Mouse (Mus musculus) hindbrain, embryonic 12.5 days (tissue): ENCODE results near the gene 8030411F24Rik. TPM values are rescaled to one million over a fixed set of nuclear protein-coding genes. Genes with fewer than 3 reads are reported as not detected.

Experiments
- ATAC-seq: fragments of 200-750 bp; cut with Nextera tagmentation; 2 replicates; pipeline ENCODE4 v1.8.0; 2017; ENCODE audit warnings: moderate TSS enrichment; ENCODE audit not compliant: low FRiP score
- H3K27ac ChIP-seq: fragments of 300-500 bp; sonication (generic); 2 replicates; pipeline ENCODE4 v1.5.1; 2016; ENCODE audit warnings: mild to moderate bottlenecking
- H3K27me3 ChIP-seq: fragments of 300-500 bp; sonication (generic); 2 replicates; pipeline ENCODE4 v1.6.1; 2016; ENCODE audit warnings: mild to moderate bottlenecking
- H3K36me3 ChIP-seq: fragments of 300-500 bp; sonication (generic); 2 replicates; pipeline ENCODE4 v1.6.1; 2016; ENCODE audit warnings: mild to moderate bottlenecking
- H3K4me1 ChIP-seq: fragments of 300-500 bp; sonication (generic); 2 replicates; pipeline ENCODE4 v1.6.1; 2016
- H3K4me2 ChIP-seq: fragments of 300-500 bp; sonication (generic); replicated peaks from 2 replicates; pipeline ENCODE4 v1.6.1; 2016; ENCODE audit warnings: mild to moderate bottlenecking
- H3K4me3 ChIP-seq: fragments of 300-500 bp; sonication (generic); 2 replicates; pipeline ENCODE4 v1.5.1; 2016; ENCODE audit warnings: mild to moderate bottlenecking
- H3K9ac ChIP-seq: fragments of 300-500 bp; sonication (generic); 2 replicates; pipeline ENCODE4 v1.6.1; 2016; ENCODE audit warnings: mild to moderate bottlenecking, moderate library complexity
- H3K9me3 ChIP-seq: fragments of 300-500 bp; sonication (generic); replicated peaks from 2 replicates; pipeline ENCODE4 v1.6.1; 2016; ENCODE audit warnings: mild to moderate bottlenecking
- WGBS: fragments of 180-500 bp; shearing (Covaris S2); methylation state at CpG from one replicate; pipeline ENCODE4 v1.1.7; 2016; 5-methylcytosine and 5-hydroxymethylcytosine counted together
- polyA plus RNA-seq: library from polyadenylated mRNA; unstranded; fragments of >200 nt; fragmentation: Nextera tagmentation; extraction: Ambion mirVana; gene quantifications from 2 replicates; pipeline ENCODE4 v1.2.1, GENCODE M21; 2016

The 8030411F24Rik gene
- polyA plus RNA-seq, 1 experiment from 2014 or later: not detected

- Histone ChIP-seq H3K4me3 (no peak overlapping the region), H3K9ac (no peak overlapping the region), H3K27ac (no peak overlapping the region), H3K4me2 (no peak overlapping the region), H3K27me3 (no peaks in the 10 kb centered on the region), H3K4me1 (no peaks in the 10 kb centered on the region), H3K36me3 (no peaks in the 10 kb centered on the region), H3K9me3 (no peaks in the 10 kb centered on the region)
- ATAC-seq: no peak
- WGBS: 79% methylated on average over 3 of the region's 3 CpGs
Measured at GRCm38 (mm10) chr2:148801491-148801921, 19.7 kb downstream of the 8030411F24Rik start.

DNA sequence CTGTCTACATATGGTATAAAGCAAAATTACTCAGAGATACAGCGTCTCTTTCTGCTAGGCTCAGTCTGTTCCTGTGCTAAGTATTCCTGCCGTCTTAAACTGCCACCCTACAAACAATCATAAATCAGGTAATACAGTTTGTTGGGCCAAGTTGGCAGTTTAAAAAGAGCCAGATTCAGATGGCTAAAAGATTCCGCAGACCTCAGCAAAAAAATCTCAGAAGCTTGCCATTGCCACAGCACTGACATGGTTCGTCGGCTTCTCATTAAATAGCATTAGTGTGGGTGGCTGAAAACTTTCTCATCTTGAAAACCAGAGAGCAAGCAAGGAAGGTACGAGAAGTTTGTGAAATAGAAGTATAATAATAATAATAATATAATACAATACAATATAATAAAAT, 24.9 kb downstream of the 8030411F24Rik start:
- Histone ChIP-seq H3K27ac (no peak overlapping the region), H3K4me3 (no peak overlapping the region), H3K4me1 (no peaks in the 10 kb centered on the region), H3K4me2 (no peak overlapping the region), H3K27me3 (no peaks in the 10 kb centered on the region), H3K36me3 (no peaks in the 10 kb centered on the region), H3K9me3 (no peaks in the 10 kb centered on the region), H3K9ac (no peak overlapping the region)
- 82% methylated on average over 6 of the region's 6 CpGs for WGBS
- no peak for ATAC-seq

- H3K4me1 ChIP-seq: no peaks in the 10 kb centered on the region
- H3K4me2 ChIP-seq: no peak within 1 kb of the TSS
- H3K9me3 ChIP-seq: no peaks in the 10 kb centered on the region
- ATAC-seq: no peak
- no peak within 1 kb of the TSS for H3K4me3 ChIP-seq
- no peak within 1 kb of the TSS for H3K9ac ChIP-seq
- no peaks in the 10 kb centered on the region for H3K27me3 ChIP-seq
- H3K36me3 ChIP-seq: no peaks in the 10 kb centered on the region
- no peak within 1 kb of the TSS for H3K27ac ChIP-seq
Measured at GRCm38 (mm10) chr2:148819909-148820308, 38.1 kb downstream of the 8030411F24Rik start, which contains the start of gene Cst13. TSS of gene Cst13 (plus strand) at chr2:148820081.

- Histone ChIP-seq H3K4me2 (no peak overlapping the region), H3K36me3 (no peaks in the 10 kb centered on the region), H3K27me3 (no peaks in the 10 kb centered on the region), H3K4me1 (no peaks in the 10 kb centered on the region), H3K4me3 (no peak overlapping the region), H3K9me3 (no peaks in the 10 kb centered on the region), H3K27ac (no peak overlapping the region), H3K9ac (no peak overlapping the region)
- no peak for ATAC-seq
- 81% methylated on average over 1 of the region's 1 CpGs for WGBS
Measured at GRCm38 (mm10) chr2:148825986-148826385, 44.2 kb downstream of the 8030411F24Rik start.

DNA sequence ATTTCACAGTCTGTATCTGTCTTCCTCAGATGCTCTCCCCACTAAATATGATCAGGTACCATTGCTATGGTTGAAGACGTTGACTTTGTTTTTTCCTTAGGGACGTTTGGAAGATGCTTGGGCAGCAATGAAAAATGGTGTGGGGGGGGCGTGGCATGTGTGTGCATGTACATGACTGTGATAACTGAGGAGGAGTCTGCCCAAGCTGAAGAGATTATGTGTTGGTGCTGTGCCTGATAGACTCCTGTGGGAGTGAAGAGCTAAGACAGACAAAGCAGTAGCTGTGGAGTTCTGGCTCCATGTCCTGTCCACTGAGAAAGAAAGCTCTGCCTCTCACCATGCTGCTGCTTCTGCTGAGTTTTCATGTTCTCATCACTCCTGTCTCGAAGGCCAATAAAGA, 53.1 kb downstream of the 8030411F24Rik start, which contains the start of gene Cst9:
Gene Cst9, plus strand, starts transcription at position 236 of the 400 bp plus-strand sequence.
- H3K4me3 ChIP-seq: no peak within 1 kb of the TSS
- H3K4me1 ChIP-seq: no peaks in the 10 kb centered on the region
- ATAC-seq: no peak
- no peak within 1 kb of the TSS for H3K9ac ChIP-seq
- no peaks in the 10 kb centered on the region for H3K36me3 ChIP-seq
- no peak within 1 kb of the TSS for H3K27ac ChIP-seq
- no peaks in the 10 kb centered on the region for H3K9me3 ChIP-seq
- WGBS: 81% methylated on average over 4 of the region's 4 CpGs
- H3K4me2 ChIP-seq: no peak within 1 kb of the TSS
- H3K27me3 ChIP-seq: no peaks in the 10 kb centered on the region

Other genes starting within 250 kb of the 8030411F24Rik start
- 70.5 and 72.4 TPM in 2 replicates for gene Nxt1, start 109.4 kb upstream of the 8030411F24Rik start, polyA plus RNA-seq
- gene Gzf1, start 101.0 kb upstream of the 8030411F24Rik start, polyA plus RNA-seq: 21.4 and 22.5 TPM in 2 replicates
- gene Napb, start 49.5 kb upstream of the 8030411F24Rik start, polyA plus RNA-seq: 25.6 and 30.6 TPM in 2 replicates
- not detected in 2 replicates for gene Cstl1, start 31.7 kb upstream of the 8030411F24Rik start, polyA plus RNA-seq
- gene Cst11, start 10.5 kb upstream of the 8030411F24Rik start, polyA plus RNA-seq: not detected in 2 replicates
- not detected in 2 replicates for gene Cst12, start 7.4 kb downstream of the 8030411F24Rik start, polyA plus RNA-seq
- gene Cst8, start 16.8 kb downstream of the 8030411F24Rik start, polyA plus RNA-seq: not detected in 2 replicates
- not detected in 2 replicates for gene Cst13, start 38.1 kb downstream of the 8030411F24Rik start, polyA plus RNA-seq
- not detected in 2 replicates for gene Cst9, start 53.1 kb downstream of the 8030411F24Rik start, polyA plus RNA-seq
- not detected in 2 replicates for gene 9230104L09Rik, start 83.0 kb downstream of the 8030411F24Rik start, polyA plus RNA-seq
- 339 and 373 TPM in 2 replicates for gene Cst3, start 93.7 kb downstream of the 8030411F24Rik start, polyA plus RNA-seq
- gene Gm1330, start 221.2 kb downstream of the 8030411F24Rik start, polyA plus RNA-seq: not detected in 2 replicates
- not detected in 2 replicates for gene Gm10750, start 235.2 kb downstream of the 8030411F24Rik start, polyA plus RNA-seq